Mouse (Mus musculus): ENCODE data around the gene Nebl. TPM values are rescaled to one million over a fixed set of nuclear protein-coding genes. Genes with fewer than 3 reads are reported as not detected.

Gene Nebl
- polyA plus RNA-seq (2015; fragmentation: Nextera tagmentation; extraction: Ambion mirVana), result 7.2 and 13.8 TPM in 2 replicates

DNA sequence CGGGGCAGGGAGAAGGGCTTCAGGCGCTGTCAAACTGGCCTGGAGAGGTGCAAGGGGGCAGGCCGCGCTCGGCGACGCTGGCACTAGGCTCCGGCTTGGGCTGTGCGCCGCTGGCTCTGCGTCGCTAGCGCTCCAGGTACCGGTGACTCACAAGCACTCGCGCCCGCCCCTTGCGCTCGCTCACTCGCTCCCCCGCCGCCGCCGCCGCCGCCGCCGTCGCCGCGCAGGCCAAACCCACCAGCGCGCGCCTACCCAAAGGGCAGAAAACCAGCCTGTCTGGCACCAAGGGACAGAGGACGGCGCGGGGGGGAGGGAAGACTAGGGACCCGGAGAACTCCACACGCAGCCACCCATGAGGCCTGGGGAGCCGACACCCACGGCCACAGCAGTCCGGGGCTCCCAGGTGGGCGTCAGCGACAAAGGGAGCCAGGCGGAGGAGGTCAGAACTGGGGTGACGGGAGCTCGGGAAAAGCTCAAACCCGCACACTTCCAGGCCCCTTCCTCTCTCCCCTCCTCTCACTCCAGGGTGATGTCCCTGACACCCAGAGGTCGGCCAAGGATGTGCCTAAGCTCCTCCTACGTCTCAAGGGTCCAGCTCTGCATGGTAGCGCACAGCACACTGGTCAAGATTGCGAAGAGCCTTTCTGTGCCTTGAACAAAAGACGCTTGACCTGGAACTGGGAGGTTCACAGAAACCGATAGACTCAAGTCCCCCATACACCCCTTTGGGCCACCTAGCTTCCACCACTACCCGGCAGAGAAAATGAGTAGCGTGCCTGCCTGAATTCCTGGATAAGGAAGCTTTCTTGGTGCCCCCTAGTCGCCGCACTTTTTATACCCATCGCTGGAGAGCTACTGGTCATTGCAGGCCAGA lies at the start of gene Nebl:
TSS of gene Nebl (minus strand) at position 508 of the 874 bp plus-strand sequence.
- Histone ChIP-seq H3K36me3 (ENCODE audit: control insufficient read depth, insufficient read depth) (no peaks in the 10 kb centered on the region), H3K4me2 (ENCODE audit: low read length) (peak within 1 kb of the TSS; percentile 99), H3K4me1 (replicated peaks; ENCODE audit: control insufficient read depth, insufficient read depth, low read length) (peaks cover 17% of the 10 kb centered on the region), H3K9ac (replicated peaks; ENCODE audit: low read depth, low read length) (peak within 1 kb of the TSS; percentile 80), H3K9me3 (ENCODE audit: control insufficient read depth, low read length) (no peaks in the 10 kb centered on the region), H3K27ac (ENCODE audit: low read length) (peak within 1 kb of the TSS; percentile 63), H3K27me3 (replicated peaks; ENCODE audit: control insufficient read depth, insufficient read depth, low read length) (peaks cover 8% of the 10 kb centered on the region), H3K4me3 (replicated peaks; ENCODE audit: low read length) (peak within 1 kb of the TSS; percentile 73)
- ATAC-seq, result peak; percentile 90
- under 1% methylated on average over 49 of the region's 59 CpGs for WGBS

DNA sequence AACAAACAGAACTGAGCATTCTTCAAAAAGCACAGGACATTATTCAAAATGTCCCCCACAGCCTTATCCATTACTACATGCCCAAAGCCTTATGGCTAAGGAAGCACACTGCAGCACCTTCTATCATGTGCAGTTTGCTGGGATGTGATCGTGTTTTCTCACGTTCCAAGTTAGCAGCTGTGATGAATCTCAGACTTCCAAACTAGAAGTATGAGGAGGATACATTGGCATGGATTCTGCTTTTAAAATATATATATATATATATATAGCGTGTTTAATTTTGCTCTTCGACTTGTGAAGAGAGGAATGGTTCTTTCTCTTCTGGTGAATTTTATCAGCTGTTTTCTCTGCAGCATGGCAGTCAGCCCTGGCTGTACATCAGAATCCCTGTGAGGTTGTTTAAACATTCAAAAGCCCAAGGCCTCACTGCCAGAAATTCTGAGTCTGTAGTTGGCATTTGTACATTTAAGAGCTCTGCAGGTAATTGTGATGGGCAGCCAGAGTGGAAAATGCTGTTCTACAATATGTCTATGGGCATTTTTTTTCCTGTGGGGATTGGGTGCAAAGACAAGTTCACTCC lies 39.1 kb upstream of the Nebl start:
- 81% methylated on average over 4 of the region's 4 CpGs for WGBS
- H3K4me2 ChIP-seq (ENCODE audit: low read length), result no peak overlapping the region

DNA sequence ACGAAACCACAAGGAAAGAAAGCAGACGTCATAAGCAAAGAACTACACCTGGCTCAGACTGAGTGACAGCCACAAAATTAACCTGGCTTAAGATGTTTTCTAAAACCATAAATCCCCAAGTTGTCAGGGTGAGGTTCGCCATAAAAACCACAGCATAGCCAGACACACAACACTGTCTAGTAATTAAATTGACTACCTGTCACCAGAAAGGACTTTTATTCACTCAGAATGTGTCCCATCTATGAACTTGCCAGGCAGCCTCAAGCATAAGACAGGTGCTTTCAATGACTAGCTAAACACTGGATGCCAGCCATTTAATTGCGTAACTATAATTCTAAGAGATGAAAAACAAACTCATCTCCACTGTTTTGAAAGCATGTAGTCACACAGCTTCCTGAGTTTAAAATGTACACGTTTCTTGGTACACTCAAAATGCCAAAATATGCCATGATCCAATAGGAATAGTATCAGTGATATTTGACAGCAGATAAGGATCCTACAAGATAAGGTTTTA lies 38.0 kb upstream of the Nebl start:
- Histone ChIP-seq H3K4me1 (replicated peaks; ENCODE audit: control insufficient read depth, insufficient read depth, low read length) (no peaks in the 10 kb centered on the region), H3K27me3 (replicated peaks; ENCODE audit: control insufficient read depth, insufficient read depth, low read length) (no peaks in the 10 kb centered on the region), H3K4me3 (replicated peaks; ENCODE audit: low read length) (no peak overlapping the region), H3K9me3 (ENCODE audit: control insufficient read depth, low read length) (no peaks in the 10 kb centered on the region), H3K27ac (ENCODE audit: low read length) (no peak overlapping the region), H3K9ac (replicated peaks; ENCODE audit: low read depth, low read length) (no peak overlapping the region), H3K36me3 (ENCODE audit: control insufficient read depth, insufficient read depth) (no peaks in the 10 kb centered on the region), H3K4me2 (ENCODE audit: low read length) (no peak overlapping the region)
- ATAC-seq, result no peak
- 80% methylated on average over 5 of the region's 5 CpGs for WGBS

More for the DNA sequence above, 39.1 kb upstream of the Nebl start:
- no peaks in the 10 kb centered on the region for H3K36me3 ChIP-seq (ENCODE audit: control insufficient read depth, insufficient read depth)
- peak; percentile 68 for ATAC-seq
- no peak overlapping the region for H3K27ac ChIP-seq (ENCODE audit: low read length)
- H3K4me1 ChIP-seq (replicated peaks; ENCODE audit: control insufficient read depth, insufficient read depth, low read length), result no peaks in the 10 kb centered on the region
- no peak overlapping the region for H3K4me3 ChIP-seq (replicated peaks; ENCODE audit: low read length)
- H3K9me3 ChIP-seq (ENCODE audit: control insufficient read depth, low read length), result no peaks in the 10 kb centered on the region
- no peak overlapping the region for H3K9ac ChIP-seq (replicated peaks; ENCODE audit: low read depth, low read length)
- H3K27me3 ChIP-seq (replicated peaks; ENCODE audit: control insufficient read depth, insufficient read depth, low read length), result no peaks in the 10 kb centered on the region

DNA sequence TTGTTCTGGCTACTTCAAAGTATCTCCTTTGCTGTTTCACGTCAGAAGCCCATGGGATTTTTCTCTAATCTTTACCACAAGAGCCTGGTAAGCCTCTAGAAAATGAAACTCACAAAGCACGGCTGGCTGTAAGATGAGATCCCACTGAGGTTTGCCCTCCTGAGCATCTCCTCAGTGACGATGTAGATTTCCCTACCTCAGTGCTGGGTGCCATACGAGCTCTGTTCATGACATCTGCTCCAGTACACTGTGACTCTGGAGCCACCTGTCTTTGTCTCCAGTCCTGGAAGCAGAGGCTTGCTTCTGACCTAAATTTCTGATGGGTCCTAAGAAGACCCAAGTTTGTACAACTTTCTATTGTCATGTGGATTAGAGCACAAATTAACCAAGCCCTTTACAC lies 25.0 kb upstream of the Nebl start:
- Histone ChIP-seq H3K27me3 (replicated peaks; ENCODE audit: control insufficient read depth, insufficient read depth, low read length) (no peaks in the 10 kb centered on the region), H3K4me2 (ENCODE audit: low read length) (no peak overlapping the region), H3K36me3 (ENCODE audit: control insufficient read depth, insufficient read depth) (no peaks in the 10 kb centered on the region), H3K9ac (replicated peaks; ENCODE audit: low read depth, low read length) (no peak overlapping the region), H3K4me1 (replicated peaks; ENCODE audit: control insufficient read depth, insufficient read depth, low read length) (no peaks in the 10 kb centered on the region), H3K27ac (ENCODE audit: low read length) (no peak overlapping the region), H3K4me3 (replicated peaks; ENCODE audit: low read length) (no peak overlapping the region), H3K9me3 (ENCODE audit: control insufficient read depth, low read length) (no peaks in the 10 kb centered on the region)
- no peak for ATAC-seq
- whole genome bisulfite sequencing, result 40% methylated on average over 4 of the region's 4 CpGs

DNA sequence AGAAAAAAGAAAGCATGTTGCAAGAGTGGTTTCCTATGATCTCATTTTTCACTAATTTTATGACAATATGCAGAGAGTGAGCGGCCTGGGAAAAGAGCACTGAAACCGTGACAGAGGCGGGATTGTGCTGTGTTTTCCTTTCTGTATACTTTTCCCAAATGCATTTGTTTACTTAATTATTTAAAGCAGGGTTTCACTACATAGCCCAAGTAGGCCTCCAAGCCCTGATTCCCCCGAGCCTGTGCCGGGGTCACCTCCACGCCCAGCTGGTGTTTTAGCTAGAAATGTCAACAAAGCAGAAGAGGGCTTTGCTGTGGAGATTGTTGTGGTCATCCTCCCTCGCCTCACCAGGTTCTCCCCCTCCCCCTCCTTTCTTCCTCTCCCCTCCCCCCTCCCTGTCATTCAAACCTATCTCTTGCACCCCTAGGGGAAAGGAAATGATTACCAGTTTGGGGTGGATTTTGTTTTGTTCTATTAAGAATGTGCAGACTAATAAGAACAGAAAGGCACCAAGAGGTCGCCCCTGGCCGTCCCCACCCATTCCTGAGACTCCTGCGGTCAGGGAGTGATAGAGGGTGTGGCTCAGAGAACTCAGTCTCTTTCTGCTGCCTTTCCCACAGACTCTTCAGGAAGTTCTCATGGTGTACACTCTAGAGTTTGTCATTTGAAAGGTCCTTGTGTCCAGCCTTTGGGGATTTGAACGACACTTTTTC lies 10.9 kb upstream of the Nebl start:
- H3K27me3 ChIP-seq (replicated peaks; ENCODE audit: control insufficient read depth, insufficient read depth, low read length), result no peaks in the 10 kb centered on the region
- no peak overlapping the region for H3K9ac ChIP-seq (replicated peaks; ENCODE audit: low read depth, low read length)
- H3K4me2 ChIP-seq (ENCODE audit: low read length), result peak overlapping the region; percentile 59
- no peaks in the 10 kb centered on the region for H3K9me3 ChIP-seq (ENCODE audit: control insufficient read depth, low read length)
- H3K27ac ChIP-seq (ENCODE audit: low read length), result no peak overlapping the region
- WGBS, result 9% methylated on average over 11 of the region's 11 CpGs
- peak overlapping the region; percentile 34 for H3K4me3 ChIP-seq (replicated peaks; ENCODE audit: low read length)
- no peaks in the 10 kb centered on the region for H3K36me3 ChIP-seq (ENCODE audit: control insufficient read depth, insufficient read depth)
- peaks cover 11% of the 10 kb centered on the region for H3K4me1 ChIP-seq (replicated peaks; ENCODE audit: control insufficient read depth, insufficient read depth, low read length)
- peak; percentile 61 for ATAC-seq

DNA sequence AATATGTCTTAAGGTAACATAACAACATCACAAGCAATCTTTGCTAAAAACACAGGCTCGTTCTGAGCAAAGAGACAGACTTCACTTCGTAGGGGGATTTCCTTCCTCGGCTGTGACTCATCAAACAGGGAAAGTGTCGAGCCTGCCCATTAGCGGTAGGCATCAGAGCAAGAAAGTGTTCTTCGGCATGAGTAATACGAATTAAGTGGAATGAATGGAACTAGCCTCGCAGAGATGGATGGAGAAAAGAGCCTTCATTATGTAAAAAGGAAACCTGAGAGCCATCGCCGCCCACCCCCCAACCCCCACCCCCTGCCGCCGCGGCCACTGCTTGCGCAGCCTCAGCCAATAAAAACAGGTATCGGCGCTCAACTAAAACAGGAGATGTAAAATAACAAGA lies 10.3 kb upstream of the Nebl start:
- Histone ChIP-seq H3K4me2 (ENCODE audit: low read length) (peak overlapping the region; percentile 59), H3K4me3 (replicated peaks; ENCODE audit: low read length) (peak overlapping the region; percentile 34), H3K27ac (ENCODE audit: low read length) (no peak overlapping the region), H3K4me1 (replicated peaks; ENCODE audit: control insufficient read depth, insufficient read depth, low read length) (peaks cover 11% of the 10 kb centered on the region), H3K27me3 (replicated peaks; ENCODE audit: control insufficient read depth, insufficient read depth, low read length) (no peaks in the 10 kb centered on the region), H3K9me3 (ENCODE audit: control insufficient read depth, low read length) (no peaks in the 10 kb centered on the region), H3K9ac (replicated peaks; ENCODE audit: low read depth, low read length) (no peak overlapping the region), H3K36me3 (ENCODE audit: control insufficient read depth, insufficient read depth) (no peaks in the 10 kb centered on the region)
- WGBS, result 0% methylated on average over 16 of the region's 16 CpGs
- ATAC-seq, result peak; percentile 86

DNA sequence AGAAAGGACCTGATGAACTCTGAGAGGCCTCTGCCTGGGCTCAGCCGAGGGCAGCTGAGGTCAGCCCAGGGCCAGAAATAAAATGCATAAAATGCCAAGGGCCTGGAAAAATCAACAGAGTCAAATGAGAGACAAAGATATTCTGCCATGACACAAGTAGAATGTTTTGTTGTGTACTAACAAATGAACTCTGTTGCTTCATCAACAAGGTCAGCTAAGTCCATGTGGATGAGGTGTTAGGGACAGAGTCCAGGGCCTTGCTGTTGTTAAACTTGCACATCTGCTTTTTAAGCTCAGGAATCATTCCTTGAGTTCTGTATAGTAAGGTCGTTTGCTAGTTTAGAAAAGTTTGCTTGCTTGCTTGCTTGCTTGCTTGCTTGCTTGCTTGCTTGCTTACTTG lies 9.2 kb upstream of the Nebl start:
- 53% methylated on average over 2 of the region's 2 CpGs for WGBS
- Histone ChIP-seq H3K9ac (replicated peaks; ENCODE audit: low read depth, low read length) (no peak overlapping the region), H3K36me3 (ENCODE audit: control insufficient read depth, insufficient read depth) (no peaks in the 10 kb centered on the region), H3K9me3 (ENCODE audit: control insufficient read depth, low read length) (no peaks in the 10 kb centered on the region), H3K4me3 (replicated peaks; ENCODE audit: low read length) (no peak overlapping the region), H3K4me1 (replicated peaks; ENCODE audit: control insufficient read depth, insufficient read depth, low read length) (peaks cover 11% of the 10 kb centered on the region), H3K4me2 (ENCODE audit: low read length) (no peak overlapping the region), H3K27me3 (replicated peaks; ENCODE audit: control insufficient read depth, insufficient read depth, low read length) (no peaks in the 10 kb centered on the region), H3K27ac (ENCODE audit: low read length) (no peak overlapping the region)
- ATAC-seq, result no peak

DNA sequence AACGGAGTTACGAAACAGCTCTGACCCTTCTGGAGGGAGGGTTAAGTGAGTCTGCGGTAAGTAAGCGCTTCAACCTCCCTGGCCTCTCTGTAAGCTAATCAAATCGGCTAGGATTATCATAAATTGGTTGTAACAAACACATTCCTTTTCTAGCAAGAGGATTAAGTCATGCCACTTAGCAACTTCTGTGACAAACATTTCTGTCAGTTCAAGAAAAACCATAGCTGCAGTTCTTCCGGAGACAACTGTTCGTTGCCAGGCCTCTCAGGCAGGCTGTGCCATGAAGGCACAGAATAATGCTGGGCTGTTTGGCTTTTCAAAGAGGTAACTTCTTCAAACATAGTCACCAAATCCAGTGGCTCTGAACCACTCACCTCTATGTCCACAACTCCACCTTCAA lies 946 bp upstream of the Nebl start:
- H3K4me1 ChIP-seq (replicated peaks; ENCODE audit: control insufficient read depth, insufficient read depth, low read length), result peaks cover 17% of the 10 kb centered on the region
- H3K9me3 ChIP-seq (ENCODE audit: control insufficient read depth, low read length), result no peaks in the 10 kb centered on the region
- H3K4me3 ChIP-seq (replicated peaks; ENCODE audit: low read length), result no peak overlapping the region
- H3K9ac ChIP-seq (replicated peaks; ENCODE audit: low read depth, low read length), result no peak overlapping the region
- H3K4me2 ChIP-seq (ENCODE audit: low read length), result 0 out of 2 replicates have a peak overlapping the region, but pooled peaks have one; percentile 0
- H3K36me3 ChIP-seq (ENCODE audit: control insufficient read depth, insufficient read depth), result no peaks in the 10 kb centered on the region
- WGBS, result 32% methylated on average over 7 of the region's 7 CpGs
- no peak overlapping the region for H3K27ac ChIP-seq (ENCODE audit: low read length)
- no peak for ATAC-seq
- peaks cover 7% of the 10 kb centered on the region for H3K27me3 ChIP-seq (replicated peaks; ENCODE audit: control insufficient read depth, insufficient read depth, low read length)

DNA sequence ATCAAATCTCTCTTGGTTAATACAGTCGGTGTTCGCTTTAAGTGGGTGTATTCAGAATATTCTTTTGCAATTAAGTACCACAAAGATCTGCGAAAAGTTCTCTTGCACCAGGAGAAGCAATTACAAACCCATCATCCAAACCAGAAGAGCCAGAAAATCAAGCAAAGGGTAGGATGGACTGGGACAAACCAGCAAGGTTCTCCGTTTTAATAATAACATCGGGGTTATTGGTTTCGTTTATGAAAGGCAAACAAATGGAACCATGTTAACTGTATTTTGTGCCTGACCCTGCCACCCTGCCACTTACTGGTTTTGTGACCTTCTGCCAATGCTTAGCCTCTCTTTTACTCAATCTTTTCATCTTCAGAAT lies 552 bp upstream of the Nebl start:
- H3K27me3 ChIP-seq (replicated peaks; ENCODE audit: control insufficient read depth, insufficient read depth, low read length), result peaks cover 8% of the 10 kb centered on the region
- 18% methylated on average over 6 of the region's 6 CpGs for WGBS
- H3K9me3 ChIP-seq (ENCODE audit: control insufficient read depth, low read length), result no peaks in the 10 kb centered on the region
- H3K4me2 ChIP-seq (ENCODE audit: low read length), result peak overlapping the region; percentile 99
- peaks cover 17% of the 10 kb centered on the region for H3K4me1 ChIP-seq (replicated peaks; ENCODE audit: control insufficient read depth, insufficient read depth, low read length)
- ATAC-seq, result no peak
- H3K9ac ChIP-seq (replicated peaks; ENCODE audit: low read depth, low read length), result no peak overlapping the region
- H3K27ac ChIP-seq (ENCODE audit: low read length), result no peak overlapping the region
- no peaks in the 10 kb centered on the region for H3K36me3 ChIP-seq (ENCODE audit: control insufficient read depth, insufficient read depth)
- H3K4me3 ChIP-seq (replicated peaks; ENCODE audit: low read length), result peak overlapping the region; percentile 73
